Mouse (Mus musculus): Measurements from ENCODE around the gene Magi2.
"Not testable (repeated sequence)": the region's sequence is repeated elsewhere in the genome, so short reads cannot be mapped to it uniquely, and the experiment has no call there.

Magi2 gene

GRCm38 (mm10) chr5:20257419-20257818 is 1030.6 kb downstream of the Magi2 start:
- DNase-seq = no peak

GRCm38 (mm10) chr5:20259719-20260118 is 1032.9 kb downstream of the Magi2 start:
- DNase-seq = no peak

DNA sequence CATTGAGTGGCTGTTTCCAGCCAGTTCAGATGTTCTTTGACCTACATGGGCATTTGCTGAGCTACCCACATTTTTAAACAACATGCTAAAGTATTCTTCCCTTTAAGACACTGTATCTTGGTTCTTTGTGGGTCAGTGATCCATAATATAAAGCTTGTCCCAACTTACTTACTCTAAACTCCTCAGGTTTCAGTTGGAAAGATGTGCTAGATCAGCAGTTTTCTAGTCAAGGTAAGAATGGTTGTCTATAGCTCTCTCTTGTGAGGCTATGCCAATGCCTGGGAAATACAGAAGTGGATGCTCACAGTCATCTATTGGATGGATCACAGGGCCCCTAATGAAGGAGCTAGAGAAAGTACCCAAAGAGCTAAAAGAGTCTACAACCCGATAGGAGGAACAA is 1045.8 kb downstream of the Magi2 start:
- not testable (repeated sequence) for DNase-seq

GRCm38 (mm10) chr5:20275632-20276031 is 1048.8 kb downstream of the Magi2 start:
- DNase-seq = peak; percentile 38

DNA sequence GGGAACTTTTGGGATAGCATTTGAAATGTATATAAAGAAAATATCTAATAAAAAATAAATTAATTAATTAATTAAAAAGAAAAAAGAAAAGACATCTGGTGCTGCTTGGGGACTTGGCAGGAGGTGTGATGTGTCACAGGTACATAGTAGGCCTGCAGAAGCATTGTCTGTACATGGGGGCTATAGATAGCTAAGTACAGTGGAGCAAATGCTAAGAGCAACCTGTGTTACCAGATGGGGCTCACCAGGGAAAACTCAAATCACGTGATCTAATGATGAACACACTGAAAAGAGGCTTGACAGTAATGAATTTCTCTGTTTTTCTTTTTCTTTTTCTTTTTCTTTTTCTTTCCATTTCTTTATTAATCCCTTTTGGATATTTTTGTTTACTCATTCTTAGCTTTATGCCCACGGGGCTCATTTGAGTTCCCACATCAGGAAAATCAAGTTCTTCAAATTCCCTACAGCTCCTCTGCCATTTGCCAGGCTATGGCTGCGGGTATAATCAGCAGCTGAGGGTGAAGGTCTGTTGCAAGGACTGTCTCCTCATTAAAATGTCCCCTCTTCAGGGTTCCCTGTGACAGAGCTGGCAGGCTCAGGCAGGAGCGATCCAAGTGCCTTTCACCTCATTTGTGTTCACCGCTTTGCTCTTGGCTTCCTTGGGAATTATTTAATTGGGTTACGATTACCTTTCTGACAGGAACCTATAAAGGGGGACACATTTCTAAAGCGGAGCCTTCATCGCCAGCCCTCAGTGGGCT is 1058.4 kb downstream of the Magi2 start:
- DNase-seq = no peak

GRCm38 (mm10) chr5:20294521-20294920 is 1067.7 kb downstream of the Magi2 start:
- no peak for DNase-seq

- DNase-seq = no peak
Observed at GRCm38 (mm10) chr5:20299816-20300215, 1073.0 kb downstream of the Magi2 start.

- no peak for DNase-seq
Observed at GRCm38 (mm10) chr5:20303056-20303965, 1076.5 kb downstream of the Magi2 start.

DNA sequence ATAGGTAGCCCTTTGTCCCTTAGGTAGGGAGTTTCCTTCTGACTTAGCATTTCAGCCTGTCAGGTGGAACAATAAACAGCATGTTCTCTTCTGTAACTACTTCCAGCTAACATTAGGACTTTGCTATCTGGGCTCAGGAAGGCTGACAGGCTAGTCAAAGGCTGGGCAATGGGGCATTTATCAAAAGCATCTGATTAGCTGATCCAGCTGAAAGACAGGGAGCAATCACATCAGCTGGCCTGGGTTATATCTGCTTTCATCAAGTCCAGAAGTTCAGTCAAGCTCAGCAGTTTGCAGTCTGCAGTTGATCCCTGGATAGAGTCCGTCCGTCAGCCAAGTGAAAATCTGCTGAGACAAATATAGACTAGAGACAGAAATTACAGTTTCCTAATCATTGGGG is 1094.1 kb downstream of the Magi2 start:
- no peak for DNase-seq

- no peak for DNase-seq
Observed at GRCm38 (mm10) chr5:20325290-20325689, 1098.5 kb downstream of the Magi2 start.

GRCm38 (mm10) chr5:20328901-20329300 is 1102.1 kb downstream of the Magi2 start:
- DNase-seq = peak; percentile 20

DNA sequence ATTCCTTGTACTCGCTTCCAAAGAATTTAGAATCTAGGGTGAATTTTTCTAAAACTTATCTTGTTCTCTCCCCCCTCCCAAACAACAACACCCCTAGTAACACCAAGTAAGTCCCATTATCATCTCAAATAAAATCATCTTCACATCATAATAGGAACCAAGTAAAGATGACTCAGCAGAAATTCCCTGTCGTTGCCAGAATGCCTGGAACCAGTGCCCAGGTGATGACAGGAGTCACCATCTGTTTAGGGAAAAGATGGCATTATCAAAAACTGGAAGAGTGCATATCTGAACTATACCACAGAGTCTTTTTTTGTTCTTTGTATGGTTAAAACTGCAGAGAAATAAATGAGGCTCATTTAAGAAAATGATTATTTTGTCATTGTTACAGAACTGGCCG is 1103.2 kb downstream of the Magi2 start:
- DNase-seq = peak; percentile 64

- DNase-seq = no peak
Observed at GRCm38 (mm10) chr5:20332574-20332973, 1105.7 kb downstream of the Magi2 start.

DNA sequence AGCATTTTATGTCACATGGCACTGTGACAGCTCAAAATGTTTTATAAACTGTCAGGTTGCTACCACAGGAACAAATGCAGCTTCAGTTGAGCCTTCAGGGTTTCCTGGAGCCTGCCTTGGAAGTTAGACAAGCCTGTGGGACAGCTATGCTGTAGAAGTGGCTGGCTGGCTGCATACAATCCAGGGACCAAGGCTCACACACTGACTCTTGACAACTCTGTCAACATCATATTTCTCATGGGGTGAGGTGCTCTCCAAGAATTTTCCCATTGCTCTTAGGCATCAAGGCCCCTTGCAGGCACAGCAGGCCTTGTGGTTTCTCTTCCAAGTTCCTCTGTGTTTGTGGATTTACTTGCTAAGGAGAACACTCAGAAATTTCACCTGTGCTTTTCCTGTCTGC is 1107.7 kb downstream of the Magi2 start:
- no peak for DNase-seq

DNA sequence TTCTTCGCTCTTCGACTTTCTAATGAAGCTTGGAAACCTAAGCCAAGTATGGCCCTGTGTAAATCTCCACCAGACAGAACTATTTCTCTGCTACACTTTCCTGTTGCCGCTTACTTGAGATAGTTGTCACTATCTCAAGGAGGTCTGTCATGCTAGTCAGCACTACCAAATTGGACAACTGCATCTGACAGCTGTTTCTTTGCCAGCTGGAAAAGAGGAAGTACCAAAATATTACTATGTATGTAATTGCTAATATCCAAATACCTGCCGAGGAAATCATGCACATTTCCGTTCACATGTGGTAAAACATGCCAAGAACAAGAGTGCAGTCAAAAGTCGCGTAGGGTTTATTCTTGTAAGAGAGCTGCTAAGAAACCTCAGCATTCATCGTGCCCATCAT is 1126.1 kb downstream of the Magi2 start:
- DNase-seq = no peak

DNA sequence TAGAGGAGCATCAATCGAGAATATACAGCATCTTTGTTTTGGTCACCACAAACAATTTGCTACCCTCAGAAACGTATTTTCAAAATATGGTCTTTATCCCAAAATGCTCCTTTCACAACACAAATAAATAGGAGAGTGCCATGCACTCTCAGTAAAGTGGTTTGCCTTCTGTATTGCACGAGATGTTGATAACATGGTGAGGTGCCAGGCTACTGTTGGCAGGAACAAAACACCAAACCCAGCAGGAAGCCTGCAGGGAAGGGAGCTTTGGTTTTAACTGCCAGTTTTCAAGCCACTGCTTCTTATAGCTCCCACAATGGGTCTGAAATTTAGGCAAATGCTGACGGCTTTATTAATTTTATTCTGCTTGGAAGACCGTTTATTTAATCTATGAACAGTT is 1131.6 kb downstream of the Magi2 start:
- DNase-seq = peak; percentile 84

DNA sequence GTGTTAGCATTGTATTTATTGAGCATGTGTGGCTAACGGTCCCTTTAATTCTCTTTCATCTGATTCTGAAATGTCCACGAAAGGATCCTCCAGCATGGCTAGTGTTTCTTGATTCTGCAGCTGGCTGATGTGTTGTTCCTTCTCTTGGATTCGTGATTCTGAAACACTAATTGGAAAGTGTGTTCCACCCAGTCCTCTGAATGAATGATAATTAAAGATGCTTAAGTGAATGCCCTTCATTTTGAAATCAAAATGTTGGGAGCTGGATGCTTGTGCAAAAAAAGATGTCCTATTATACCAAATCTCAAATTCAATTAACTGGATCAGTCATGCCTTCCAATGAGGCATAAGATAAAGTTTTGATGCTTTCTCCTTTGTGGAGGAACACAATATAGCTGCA is 1132.2 kb downstream of the Magi2 start:
- no peak for DNase-seq

GRCm38 (mm10) chr5:20362154-20362553 is 1135.3 kb downstream of the Magi2 start:
- DNase-seq = no peak

DNA sequence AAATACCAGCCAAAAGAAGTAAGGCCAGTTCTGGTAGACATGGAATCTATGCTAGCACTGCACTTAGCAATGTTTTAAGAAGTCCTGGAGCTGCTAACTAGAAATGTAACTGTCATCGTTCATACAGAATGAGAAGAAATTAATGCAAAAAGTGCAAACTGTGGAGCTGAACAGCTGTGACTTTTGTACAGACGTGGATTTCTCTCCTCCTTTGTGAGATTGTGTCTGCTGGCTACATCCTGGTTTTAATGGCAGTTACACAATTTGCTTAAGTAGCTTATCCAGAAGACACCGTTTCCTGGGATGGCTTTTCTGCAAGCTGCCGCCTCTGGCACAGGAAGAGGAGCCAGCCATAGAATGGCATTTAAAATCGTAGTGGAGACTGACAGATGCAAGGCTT is 1136.4 kb downstream of the Magi2 start:
- DNase-seq = no peak

GRCm38 (mm10) chr5:20373586-20373985 is 1146.8 kb downstream of the Magi2 start:
- DNase-seq = no peak

DNA sequence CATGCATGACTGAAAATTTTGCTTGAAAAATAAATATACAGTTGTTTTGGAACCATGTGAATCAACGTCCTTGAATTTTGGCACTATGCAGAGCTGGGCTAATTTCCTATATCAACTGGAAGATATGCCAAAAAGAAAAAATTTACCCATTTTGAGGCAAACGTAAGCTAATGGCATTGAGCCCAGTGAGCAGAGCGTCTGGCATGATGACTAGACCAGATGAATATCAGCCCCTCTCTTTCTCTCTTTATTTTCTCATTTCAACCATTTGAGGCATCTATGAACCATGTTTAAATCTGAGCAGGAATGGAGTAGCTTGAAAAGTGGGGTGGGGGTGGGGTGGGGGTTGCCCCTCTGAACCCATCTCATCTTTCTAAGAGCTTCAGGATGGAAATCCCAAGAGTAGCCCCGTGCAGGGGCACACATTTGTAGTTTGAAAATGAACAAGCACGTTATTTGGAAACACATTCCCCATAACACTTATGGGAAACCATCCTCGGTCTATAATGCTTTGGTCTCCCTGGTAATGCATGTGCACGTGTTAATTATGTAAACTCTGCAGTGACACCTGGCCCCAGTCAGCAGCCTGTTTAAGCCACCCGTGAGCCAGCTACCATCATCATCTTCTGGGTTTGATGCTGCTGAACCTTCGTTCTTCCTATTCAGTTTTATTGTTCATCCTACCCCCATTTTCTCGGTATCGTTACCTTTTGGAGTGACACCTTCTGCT is 1151.4 kb downstream of the Magi2 start:
- DNase-seq = no peak

GRCm38 (mm10) chr5:20404533-20404932 is 1177.7 kb downstream of the Magi2 start:
- no peak for DNase-seq

- DNase-seq = no peak
Observed at GRCm38 (mm10) chr5:20406626-20407025, 1179.8 kb downstream of the Magi2 start.
